Mouse (Mus musculus) liver, embryonic 15.5 days (tissue): ENCODE data around the gene H2afb1. TPM values are rescaled to one million over a fixed set of nuclear protein-coding genes. Genes with fewer than 3 reads are reported as not detected.
"Not testable (repeated sequence)": the region's sequence is repeated elsewhere in the genome, so short reads cannot be mapped to it uniquely, and the experiment has no call there.

Source experiments
- ATAC-seq: fragments of 200-750 bp; cut with Nextera tagmentation; 2 replicates; pipeline ENCODE4 v1.8.0; 2017; ENCODE audit warnings: moderate number of reproducible peaks, mild to moderate bottlenecking, moderate library complexity; ENCODE audit not compliant: insufficient read depth
- H3K27ac ChIP-seq: fragments of 300-500 bp; sonication (generic); replicated peaks from 2 replicates; pipeline ENCODE4 v1.5.1; 2015; ENCODE audit warnings: mild to moderate bottlenecking, inconsistent platforms
- H3K27me3 ChIP-seq: fragments of 300-500 bp; sonication (generic); 2 replicates; pipeline ENCODE4 v1.6.1; 2015; ENCODE audit warnings: mild to moderate bottlenecking, inconsistent platforms
- H3K36me3 ChIP-seq: fragments of 300-500 bp; sonication (generic); replicated peaks from 2 replicates; pipeline ENCODE4 v1.6.1; 2015; ENCODE audit warnings: moderate library complexity, mild to moderate bottlenecking, inconsistent platforms
- H3K4me1 ChIP-seq: fragments of 300-500 bp; sonication (generic); replicated peaks from 2 replicates; pipeline ENCODE4 v1.6.1; 2015; ENCODE audit warnings: inconsistent platforms
- H3K4me2 ChIP-seq: fragments of 300-500 bp; sonication (generic); 2 replicates; pipeline ENCODE4 v1.6.1; 2015; ENCODE audit warnings: moderate library complexity, mild to moderate bottlenecking, inconsistent platforms
- H3K4me3 ChIP-seq: fragments of 300-500 bp; sonication (generic); replicated peaks from 2 replicates; pipeline ENCODE4 v1.5.1; 2015; ENCODE audit warnings: mild to moderate bottlenecking, inconsistent platforms
- H3K9ac ChIP-seq: fragments of 300-500 bp; sonication (generic); 2 replicates; pipeline ENCODE4 v1.6.1; 2015; ENCODE audit warnings: moderate library complexity, mild to moderate bottlenecking, inconsistent platforms
- H3K9me3 ChIP-seq: fragments of 300-500 bp; sonication (generic); replicated peaks from 2 replicates; pipeline ENCODE4 v1.6.1; 2016; ENCODE audit warnings: inconsistent platforms
- WGBS: fragments of 180-500 bp; shearing (Covaris S2); methylation state at CpG from one replicate; pipeline ENCODE4 v1.1.7; 2015; ENCODE audit warnings: mixed read lengths; ENCODE audit not compliant: insufficient replicate concordance; 5-methylcytosine and 5-hydroxymethylcytosine counted together
- polyA plus RNA-seq: library from polyadenylated mRNA; unstranded; fragments of >200 nt; fragmentation: Nextera tagmentation; extraction: Ambion mirVana; gene quantifications from 2 replicates; pipeline ENCODE4 v1.2.1, GENCODE M21; 2015

The H2afb1 gene
- not detected in 2 replicates for polyA plus RNA-seq

DNA sequence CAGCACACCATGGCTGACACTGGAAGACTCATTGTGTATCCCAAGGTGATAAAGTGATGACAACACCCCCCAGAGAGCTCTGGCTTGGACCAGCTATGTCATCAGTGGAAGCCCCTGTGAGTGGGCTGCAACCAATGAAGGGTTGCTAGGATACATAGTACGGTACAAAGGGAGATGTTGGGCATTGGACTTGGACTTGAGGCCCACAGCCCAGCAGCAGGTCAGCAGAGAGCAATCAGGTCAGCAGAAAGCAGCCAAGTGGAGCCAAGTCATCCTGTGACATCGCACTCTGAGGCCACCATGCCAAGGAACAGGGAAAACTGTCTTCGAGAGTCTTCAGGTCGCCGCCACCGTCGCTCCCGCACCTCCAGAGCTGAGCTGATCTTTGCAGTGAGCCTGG is at the start of gene H2afb1:
Gene H2afb1 (plus strand): TSS at position 301 of the 400 bp plus-strand sequence.
- not testable (repeated sequence) for H3K4me1 ChIP-seq, H3K9ac ChIP-seq, H3K9me3 ChIP-seq, H3K27me3 ChIP-seq, H3K4me2 ChIP-seq, H3K27ac ChIP-seq, H3K36me3 ChIP-seq, H3K4me3 ChIP-seq, ATAC-seq
- 87% methylated on average over 8 of the region's 8 CpGs for WGBS

DNA sequence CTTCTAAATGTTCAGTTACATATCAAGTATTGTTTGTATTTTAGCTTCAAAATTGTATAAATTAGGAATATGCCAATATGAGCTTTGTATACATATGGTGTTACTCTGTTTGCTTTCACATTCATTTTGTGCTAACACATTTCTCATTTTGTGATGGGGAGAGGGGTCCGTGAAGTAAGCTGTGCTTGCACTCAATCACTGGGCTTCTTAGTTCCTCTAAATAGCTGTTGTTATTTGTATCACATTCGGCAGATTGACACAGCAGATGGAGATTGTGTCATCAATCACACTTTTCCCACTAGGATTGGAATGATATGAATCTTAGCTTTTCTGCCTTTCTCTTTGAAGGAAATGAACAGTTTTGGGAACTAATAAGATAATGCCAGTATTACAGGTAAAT is 21.5 kb downstream of the H2afb1 start:
- Histone ChIP-seq H3K4me1 (no peaks in the 10 kb centered on the region), H3K4me2 (no peak overlapping the region), H3K27me3 (no peaks in the 10 kb centered on the region), H3K9ac (no peak overlapping the region), H3K27ac (no peak overlapping the region), H3K36me3 (no peaks in the 10 kb centered on the region), H3K9me3 (no peaks in the 10 kb centered on the region), H3K4me3 (no peak overlapping the region)
- 47% methylated on average over 2 of the region's 2 CpGs for WGBS
- ATAC-seq, result no peak
